Mouse (Mus musculus) hindbrain, embryonic 14.5 days (tissue): Measurements from ENCODE around the gene Olfr1054. TPM values are rescaled to one million over a fixed set of nuclear protein-coding genes. Genes with fewer than 3 reads are reported as not detected.
"Not testable (repeated sequence)": the region's sequence is repeated elsewhere in the genome, so short reads cannot be mapped to it uniquely, and the experiment has no call there.

Source experiments
- ATAC-seq: fragments of 200-750 bp; cut with Nextera tagmentation; 2 replicates; pipeline ENCODE4 v1.8.0; 2017; ENCODE audit warnings: moderate number of reproducible peaks, mild to moderate bottlenecking, moderate TSS enrichment, moderate library complexity; ENCODE audit not compliant: low FRiP score
- DNase-seq: peaks from one replicate; pipeline ENCODE4 v3.0.0-alpha.2; 2015; ENCODE audit warnings: low spot score
- H3K27ac ChIP-seq: fragments of 300-500 bp; sonication (generic); 2 replicates; pipeline ENCODE4 v1.5.1; 2014; ENCODE audit warnings: mild to moderate bottlenecking, moderate library complexity
- H3K27me3 ChIP-seq: fragments of 300-500 bp; sonication (generic); 2 replicates; pipeline ENCODE4 v1.6.1; 2014; ENCODE audit warnings: mild to moderate bottlenecking, low read length, mixed read lengths; ENCODE audit not compliant: control insufficient read depth, insufficient read depth
- H3K36me3 ChIP-seq: fragments of 300-500 bp; sonication (generic); replicated peaks from 2 replicates; pipeline ENCODE4 v1.6.1; 2014; ENCODE audit not compliant: control insufficient read depth, insufficient read depth
- H3K4me1 ChIP-seq: fragments of 300-500 bp; sonication (generic); replicated peaks from 2 replicates; pipeline ENCODE4 v1.6.1; 2014; ENCODE audit warnings: antibody characterized with exemption, low read length, mixed read lengths; ENCODE audit not compliant: control insufficient read depth, insufficient read depth
- H3K4me2 ChIP-seq: fragments of 300-500 bp; sonication (generic); replicated peaks from 2 replicates; pipeline ENCODE4 v1.6.1; 2014; ENCODE audit warnings: mild to moderate bottlenecking, moderate library complexity
- H3K4me3 ChIP-seq: fragments of 300-500 bp; sonication (generic); replicated peaks from 2 replicates; pipeline ENCODE4 v1.5.1; 2014; ENCODE audit warnings: mild to moderate bottlenecking, low read length
- H3K9ac ChIP-seq: fragments of 300-500 bp; sonication (generic); 2 replicates; pipeline ENCODE4 v1.6.1; 2014
- H3K9me3 ChIP-seq: fragments of 300-500 bp; sonication (generic); 2 replicates; pipeline ENCODE4 v1.6.1; 2016; ENCODE audit warnings: low read length; ENCODE audit not compliant: control insufficient read depth
- WGBS: fragments of 180-500 bp; shearing (Covaris S2); extraction: QIAGEN DNeasy Blood & Tissue Kit; methylation state at CpG from one replicate; pipeline ENCODE4 v1.1.7; 2014; 5-methylcytosine and 5-hydroxymethylcytosine counted together
- polyA plus RNA-seq: library from polyadenylated mRNA; unstranded; fragments of >200 nt; fragmentation: Nextera tagmentation; extraction: Ambion mirVana; gene quantifications from 2 replicates; pipeline ENCODE4 v1.2.1, GENCODE M21; 2014

Olfr1054 gene
- polyA plus RNA-seq, result not detected in 2 replicates

DNA sequence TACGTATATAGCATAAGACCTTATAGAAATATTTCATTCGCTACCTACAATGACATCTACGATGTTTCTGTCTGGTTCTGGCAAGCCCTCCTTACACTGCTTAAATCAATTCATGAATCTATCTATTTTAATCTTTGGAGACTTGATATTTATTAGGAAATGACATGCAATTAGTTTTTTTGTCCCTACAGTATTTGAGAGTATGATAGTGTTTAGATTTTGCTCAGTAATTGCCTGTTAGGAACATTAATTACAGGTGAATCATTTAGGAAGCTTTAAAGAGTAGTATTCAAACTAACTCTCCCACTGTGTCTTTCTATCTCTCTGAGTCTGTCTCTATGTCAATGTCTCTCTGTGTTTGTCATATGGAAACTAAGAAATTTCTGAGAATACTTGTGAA lies at the start of gene Olfr1054:
TSS of gene Olfr1054 (minus strand) at position 101 of the 400 bp plus-strand sequence.
- Histone ChIP-seq H3K27me3 (no peaks in the 10 kb centered on the region), H3K27ac (no peak within 1 kb of the TSS), H3K4me2 (no peak within 1 kb of the TSS), H3K4me1 (no peaks in the 10 kb centered on the region), H3K9me3 (no peaks in the 10 kb centered on the region), H3K4me3 (no peak within 1 kb of the TSS), H3K9ac (no peak within 1 kb of the TSS), H3K36me3 (no peaks in the 10 kb centered on the region)
- WGBS, result 81% methylated on average over 3 of the region's 3 CpGs
- DNase-seq, result no peak
- ATAC-seq, result no peak

DNA sequence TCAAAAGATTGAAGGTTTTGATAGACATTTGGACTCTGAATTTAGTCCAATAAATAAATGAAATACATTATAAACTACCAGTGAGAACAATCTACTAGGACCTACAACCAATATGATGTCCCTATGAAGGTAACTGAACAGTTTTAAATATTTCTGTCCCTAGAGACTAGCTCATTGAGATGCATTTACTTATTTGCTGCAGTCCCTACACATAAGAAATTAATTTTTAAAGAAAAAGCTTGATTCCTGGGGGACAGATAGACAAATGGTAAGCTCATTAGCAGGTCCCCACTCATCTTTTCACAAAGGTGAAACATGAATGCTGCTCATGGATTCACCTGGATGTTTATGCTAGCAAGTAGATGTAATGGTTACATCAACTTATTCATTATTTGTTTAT lies 43.1 kb upstream of the Olfr1054 start, which contains the start of gene Olfr1057:
TSS of gene Olfr1057 (minus strand) at position 101 of the 400 bp plus-strand sequence.
- ATAC-seq, result no peak
- Histone ChIP-seq H3K9me3 (no peaks in the 10 kb centered on the region), H3K36me3 (no peaks in the 10 kb centered on the region), H3K4me1 (no peaks in the 10 kb centered on the region), H3K4me2 (no peak within 1 kb of the TSS), H3K27ac (no peak within 1 kb of the TSS), H3K9ac (no peak within 1 kb of the TSS), H3K27me3 (no peaks in the 10 kb centered on the region), H3K4me3 (no peak within 1 kb of the TSS)
- DNase-seq, result no peak

DNA sequence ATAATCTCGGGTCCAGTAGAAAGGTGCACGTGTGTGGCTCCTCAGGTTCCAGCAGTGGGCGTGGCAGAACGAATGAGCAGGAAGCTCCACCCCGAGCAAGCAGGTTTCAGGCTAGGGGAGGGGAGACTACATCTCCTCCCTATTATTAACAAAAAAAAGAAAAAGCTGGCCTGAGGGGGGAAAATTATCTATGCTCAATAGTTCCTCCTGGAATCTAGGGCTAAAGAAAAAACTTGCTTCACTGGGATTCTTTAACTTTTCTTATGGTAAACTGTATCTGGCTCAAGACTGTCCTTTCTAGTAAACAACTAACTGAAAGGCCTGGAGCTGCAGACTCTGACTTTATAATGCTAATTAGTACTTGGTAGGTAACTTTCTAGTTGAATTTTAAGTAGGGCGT lies 31.1 kb upstream of the Olfr1054 start:
- H3K4me1 ChIP-seq, H3K27me3 ChIP-seq, H3K36me3 ChIP-seq, H3K9ac ChIP-seq, H3K4me3 ChIP-seq, ATAC-seq, H3K4me2 ChIP-seq, H3K9me3 ChIP-seq, DNase-seq, H3K27ac ChIP-seq: not testable (repeated sequence)
- 63% methylated on average over 1 of the region's 6 CpGs for WGBS

DNA sequence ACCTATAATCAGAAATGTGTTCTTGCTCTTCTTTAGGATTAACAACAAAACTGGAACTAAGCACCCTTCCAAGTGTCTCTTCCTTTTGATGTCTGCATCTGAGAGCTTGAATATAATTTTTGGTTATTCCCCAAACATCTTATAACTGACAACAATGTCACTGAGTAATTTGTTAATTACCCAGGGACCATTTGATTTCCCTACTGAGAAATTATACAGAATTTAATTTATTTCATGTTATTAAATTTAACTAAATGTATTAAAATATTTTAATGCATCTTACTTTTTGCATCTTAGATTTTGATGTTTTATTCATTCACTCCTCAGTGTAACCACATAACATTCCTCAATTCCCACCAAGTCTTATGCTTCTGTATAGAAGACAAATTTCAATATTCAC lies 27.1 kb upstream of the Olfr1054 start, which contains the start of gene Olfr1056:
TSS of gene Olfr1056 (minus strand) at position 101 of the 400 bp plus-strand sequence.
- Histone ChIP-seq H3K4me2 (no peak within 1 kb of the TSS), H3K4me1 (no peaks in the 10 kb centered on the region), H3K9me3 (no peaks in the 10 kb centered on the region), H3K9ac (no peak within 1 kb of the TSS), H3K27ac (no peak within 1 kb of the TSS), H3K36me3 (no peaks in the 10 kb centered on the region), H3K4me3 (no peak within 1 kb of the TSS), H3K27me3 (no peaks in the 10 kb centered on the region)
- no peak for ATAC-seq
- DNase-seq, result no peak

DNA sequence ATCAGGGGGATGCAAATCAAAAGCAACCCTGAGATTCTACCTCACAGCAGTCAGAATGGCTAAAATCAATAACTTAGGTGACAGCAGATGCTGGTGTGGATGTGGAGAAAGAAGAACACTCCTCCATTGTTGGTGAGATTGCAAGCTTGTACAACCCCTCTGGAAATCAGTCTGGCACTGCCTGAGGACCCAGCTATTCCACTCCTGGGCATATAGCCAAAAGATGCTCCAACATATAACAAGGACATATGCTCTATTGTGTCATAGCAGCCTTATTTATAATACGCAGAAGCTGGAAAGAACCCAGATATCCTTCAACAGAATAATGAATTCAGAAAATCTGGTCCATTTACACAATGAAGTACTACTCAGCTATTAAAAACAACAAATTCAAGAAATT lies 16.5 kb upstream of the Olfr1054 start:
- not testable (repeated sequence) for H3K27me3 ChIP-seq, H3K9me3 ChIP-seq, H3K4me2 ChIP-seq, H3K36me3 ChIP-seq, H3K27ac ChIP-seq, H3K4me3 ChIP-seq, DNase-seq, H3K9ac ChIP-seq, ATAC-seq, H3K4me1 ChIP-seq
- 75% methylated on average over 1 of the region's 1 CpGs for WGBS

DNA sequence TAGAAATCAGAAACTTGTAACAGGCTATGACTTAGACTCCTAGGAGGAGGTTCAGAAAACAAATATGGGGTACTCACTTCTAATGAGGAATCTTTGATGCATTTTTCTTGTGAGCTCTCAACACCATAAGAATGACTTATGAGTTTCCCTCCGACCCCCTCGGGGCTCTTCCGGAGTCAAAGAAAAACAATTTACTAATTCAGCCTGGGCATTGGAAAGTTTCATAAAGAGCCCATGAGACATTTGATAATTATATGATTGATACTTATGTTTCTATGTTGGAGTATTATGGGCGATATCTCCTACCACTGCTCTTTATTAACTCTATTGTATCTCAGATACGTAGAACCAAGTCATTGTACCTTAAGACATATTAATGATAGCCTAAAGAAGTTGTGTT lies 15.0 kb upstream of the Olfr1054 start, which contains the start of gene Olfr1055:
TSS of gene Olfr1055 (minus strand) at position 101 of the 400 bp plus-strand sequence.
- no peak within 1 kb of the TSS for H3K27ac ChIP-seq
- no peak for ATAC-seq
- no peak within 1 kb of the TSS for H3K4me2 ChIP-seq
- no peaks in the 10 kb centered on the region for H3K36me3 ChIP-seq
- no peaks in the 10 kb centered on the region for H3K4me1 ChIP-seq
- 95% methylated on average over 5 of the region's 5 CpGs for WGBS
- no peaks in the 10 kb centered on the region for H3K9me3 ChIP-seq
- H3K4me3 ChIP-seq, result no peak within 1 kb of the TSS
- no peaks in the 10 kb centered on the region for H3K27me3 ChIP-seq
- no peak within 1 kb of the TSS for H3K9ac ChIP-seq
- no peak for DNase-seq

DNA sequence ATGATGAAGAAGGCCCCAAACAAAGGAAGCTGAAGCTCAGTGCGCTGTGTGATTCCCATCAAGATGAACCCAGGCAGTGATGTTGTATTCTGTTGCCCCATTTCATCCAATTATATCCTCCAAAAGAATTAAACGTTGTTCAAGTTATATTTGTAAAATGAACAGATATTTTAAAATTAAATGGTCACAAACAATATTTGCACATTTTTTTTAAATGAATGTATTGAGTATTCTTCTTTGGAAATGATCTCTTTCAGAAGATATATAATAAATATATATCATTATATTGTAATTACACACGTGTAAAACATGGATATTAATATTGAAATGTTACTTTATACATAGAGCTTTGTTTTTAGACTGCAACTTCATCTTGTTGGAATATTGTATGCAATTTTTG lies 20.0 kb downstream of the Olfr1054 start, which contains the start of gene Olfr1053:
TSS of gene Olfr1053 (minus strand) at position 101 of the 400 bp plus-strand sequence.
- H3K27me3 ChIP-seq, result no peaks in the 10 kb centered on the region
- H3K36me3 ChIP-seq, result no peaks in the 10 kb centered on the region
- H3K9me3 ChIP-seq, result no peaks in the 10 kb centered on the region
- H3K9ac ChIP-seq, result no peak within 1 kb of the TSS
- H3K4me2 ChIP-seq, result no peak within 1 kb of the TSS
- H3K4me3 ChIP-seq, result no peak within 1 kb of the TSS
- ATAC-seq (no peak), DNase-seq (no peak)
- H3K27ac ChIP-seq, result no peak within 1 kb of the TSS
- 76% methylated on average over 3 of the region's 3 CpGs for WGBS
- H3K4me1 ChIP-seq, result no peaks in the 10 kb centered on the region

DNA sequence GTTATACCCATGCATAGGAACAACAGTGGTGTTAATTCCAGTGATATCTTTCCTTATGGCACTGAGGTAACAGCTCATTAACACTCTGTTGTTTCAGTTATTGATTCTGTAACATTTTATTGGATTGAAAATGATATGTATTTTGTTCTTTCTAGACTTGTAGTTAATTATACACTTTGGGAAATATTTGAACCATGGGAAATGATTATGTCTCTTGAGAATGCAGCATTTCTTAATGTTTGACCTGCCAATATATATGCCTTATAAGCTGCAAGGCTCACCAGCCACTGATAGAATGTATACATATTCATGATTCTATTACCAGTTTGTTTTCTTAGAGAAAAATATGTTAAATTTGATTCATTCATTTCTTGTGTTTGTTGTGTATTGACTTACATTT lies 43.1 kb downstream of the Olfr1054 start, which contains the start of gene Olfr1052:
TSS of gene Olfr1052 (plus strand) at position 301 of the 400 bp plus-strand sequence.
- H3K4me1 ChIP-seq, result no peaks in the 10 kb centered on the region
- no peak within 1 kb of the TSS for H3K9ac ChIP-seq
- H3K9me3 ChIP-seq, result no peaks in the 10 kb centered on the region
- H3K36me3 ChIP-seq, result no peaks in the 10 kb centered on the region
- no peaks in the 10 kb centered on the region for H3K27me3 ChIP-seq
- DNase-seq (no peak), ATAC-seq (no peak)
- no peak within 1 kb of the TSS for H3K4me2 ChIP-seq
- no peak within 1 kb of the TSS for H3K27ac ChIP-seq
- no peak within 1 kb of the TSS for H3K4me3 ChIP-seq
